Mouse (Mus musculus) spleen, adult 2 months (tissue): Measurements from ENCODE around the gene Arhgap31.

Experiments used
- CTCF ChIP-seq: fragments of 200-500 bp; IDR thresholded peaks from 2 replicates; pipeline ENCODE4 v1.5.1; 2011; ENCODE audit warnings: mild to moderate bottlenecking, inconsistent platforms; ENCODE audit not compliant: insufficient read depth, insufficient read length, insufficient replicate concordance; ENCODE audit errors: extremely low read depth
- POLR2A ChIP-seq: fragments of 200-500 bp; IDR thresholded peaks from 2 replicates; pipeline ENCODE4 v1.6.1; 2011; ENCODE audit warnings: low read depth, low read length, inconsistent platforms

DNA sequence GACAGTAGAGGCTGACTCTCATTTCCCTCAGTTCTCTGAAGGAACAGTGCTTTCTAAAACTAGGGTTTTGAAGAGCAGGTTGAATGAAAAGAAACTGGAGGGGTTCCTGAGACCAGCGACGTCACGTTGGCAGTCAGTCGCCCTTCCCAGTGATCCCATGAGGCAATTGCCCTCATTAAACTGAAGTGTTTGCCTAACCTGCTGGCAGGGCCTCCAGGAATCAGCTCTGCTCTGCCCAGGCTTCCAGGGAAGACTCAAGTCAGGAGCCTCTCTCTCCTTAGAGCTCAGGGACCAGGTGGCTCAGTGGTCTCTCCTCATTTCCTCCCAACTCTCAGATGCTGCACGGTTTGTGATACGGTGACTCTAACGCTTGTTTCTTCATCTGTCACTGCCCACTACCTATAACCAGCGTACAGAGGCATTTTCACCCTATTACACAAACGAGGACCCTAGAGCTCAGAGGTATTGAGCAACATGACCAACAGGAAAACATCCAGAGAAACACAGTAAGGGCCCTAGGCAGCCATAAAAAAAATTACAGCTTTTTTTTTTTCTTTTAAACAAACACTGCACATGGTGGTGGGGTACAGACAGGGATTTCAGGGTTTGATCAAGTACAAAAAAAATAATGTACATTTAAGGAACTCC lies 64.2 kb downstream of the Arhgap31 start:
- TF ChIP-seq CTCF, result no peak
- no peak for TF ChIP-seq POLR2A
